ENCODE assay signal across 9 mouse cellular contexts in the genomic region with DNA sequence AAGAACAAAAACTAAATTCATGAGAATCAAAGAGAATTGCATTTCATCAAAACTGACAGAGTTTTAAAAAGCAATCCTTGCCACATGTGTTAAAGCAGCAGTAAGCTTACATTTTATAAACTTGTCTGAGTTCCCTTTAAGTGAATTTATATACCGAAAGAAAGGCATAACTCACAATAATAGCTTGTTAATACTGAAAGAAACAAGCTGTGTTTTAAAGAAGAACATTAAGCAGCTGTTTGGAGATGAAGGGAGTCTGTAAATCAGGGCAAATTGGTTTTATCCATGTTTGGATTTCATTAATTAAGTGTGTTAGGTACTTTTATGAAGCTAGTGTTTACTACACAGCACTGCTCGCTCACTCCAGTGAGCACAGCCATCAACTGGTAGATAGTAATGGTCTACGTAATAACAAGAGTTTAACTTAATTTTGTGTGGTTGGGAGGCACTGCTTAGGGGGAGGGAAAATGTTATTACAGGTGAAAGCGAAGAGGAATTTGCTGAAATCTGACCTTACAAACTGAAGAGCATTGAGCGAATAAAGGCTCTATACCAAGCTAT.
"Had no signal": no experiment of that assay in that cellular context is flagged by ENCODE, and none has a peak within 500 bp of the region (broad histone marks: within the 10 kb centered on the region; RNA-seq: fewer than 3 reads in every experiment).

No protein-coding gene starts in this region.

- DNase-seq: kidney, adult 2 months; lung, postnatal 10 days; right cerebral cortex, postnatal 14 days; thymus, postnatal 4 days had no signal

- H3K4me3 ChIP-seq: intestine, embryonic 15.5 days; layer of hippocampus, adult 2 months; liver, embryonic 15.5 days; midbrain, embryonic 13.5 days had no signal

- H3K4me1 ChIP-seq: intestine, embryonic 15.5 days; liver, embryonic 15.5 days; midbrain, embryonic 13.5 days had no signal

- H3K9me3 ChIP-seq: intestine, embryonic 15.5 days; liver, embryonic 15.5 days; midbrain, embryonic 13.5 days had no signal

- H3K36me3 ChIP-seq: intestine, embryonic 15.5 days; liver, embryonic 15.5 days; midbrain, embryonic 13.5 days had no signal

- H3K4me2 ChIP-seq: intestine, embryonic 15.5 days; liver, embryonic 11.5 days; liver, embryonic 15.5 days; midbrain, embryonic 13.5 days had no signal

- H3K9ac ChIP-seq: intestine, embryonic 15.5 days; liver, embryonic 15.5 days; midbrain, embryonic 13.5 days had no signal

- H3K27me3 ChIP-seq: intestine, embryonic 15.5 days; liver, embryonic 15.5 days; midbrain, embryonic 13.5 days had no signal

- ATAC-seq: intestine, embryonic 15.5 days; midbrain, embryonic 13.5 days had no signal

- H3K27ac ChIP-seq: intestine, embryonic 15.5 days; layer of hippocampus, adult 2 months; liver, embryonic 15.5 days; midbrain, embryonic 13.5 days had no signal
